ENCODE assay signal across 8 mouse cellular contexts in genomic region chr2:164485681-164486257, GRCm38 (mm10). TPM values are rescaled to one million over a fixed set of nuclear protein-coding genes. Genes with fewer than 3 reads are reported as not detected.
DNase-seq lines count a peak whose midpoint lies in the region; ATAC-seq lines count a peak whose summit lies in the region.

TSS of gene Dbndd2 (plus strand) at chr2:164486106.

- DNase-seq in CD4-positive helper T cell, adult 2 months (ENCODE audit: low read depth, low spot score) = peak; percentile 12
- peak; percentile 74 for DNase-seq in Muller cell, postnatal 12 days (ENCODE audit: inconsistent ontology term)
- DNase-seq in heart, postnatal 36 days = peak; percentile 59 to 65
- DNase-seq in layer of hippocampus, postnatal 14 days (ENCODE audit: low spot score in 2 of 2) = no peak
- peak; percentile 66 for DNase-seq in lung, postnatal 36 days
- no peak for DNase-seq in cerebellum, adult 9-11 months

- peak; percentile 53 for ATAC-seq in forebrain, embryonic 16.5 days
- no peak for ATAC-seq in stomach, embryonic 16.5 days (ENCODE audit: insufficient read depth, low FRiP score)

- intact Hi-C loops in heart, postnatal 36 days (cut with DNase I) = loop anchor here (1.0 kb wide), 2 partner anchors 24 to 28 kb away; no protein-coding TSS in a partner anchor

- no peaks in the 10 kb centered on the region for H3K9me3 ChIP-seq in forebrain, embryonic 16.5 days (ENCODE audit: control insufficient read depth, low read length)
- no peaks in the 10 kb centered on the region for H3K9me3 ChIP-seq in stomach, embryonic 16.5 days (replicated peaks; ENCODE audit: control insufficient read depth, low read length)

- H3K4me3 ChIP-seq in forebrain, embryonic 16.5 days (replicated peaks; ENCODE audit: low read length) = peak within 1 kb of the TSS; percentile 74
- peak within 1 kb of the TSS; percentile 77 for H3K4me3 ChIP-seq in stomach, embryonic 16.5 days (replicated peaks; ENCODE audit: low read length)

- WGBS in forebrain, embryonic 16.5 days = 1% methylated on average over 26 of the region's 26 CpGs
- WGBS in stomach, embryonic 16.5 days = 3% methylated on average over 26 of the region's 26 CpGs

- H3K9ac ChIP-seq in forebrain, embryonic 16.5 days (replicated peaks; ENCODE audit: low read depth, low read length) = peak within 1 kb of the TSS; percentile 67
- peak within 1 kb of the TSS; percentile 81 for H3K9ac ChIP-seq in stomach, embryonic 16.5 days (ENCODE audit: low read length)

- H3K27ac ChIP-seq in forebrain, embryonic 16.5 days (ENCODE audit: low read length) = no peak within 1 kb of the TSS
- H3K27ac ChIP-seq in stomach, embryonic 16.5 days (ENCODE audit: low read length) = no peak within 1 kb of the TSS

- peaks cover 2% of the 10 kb centered on the region; the same call in 1 of the 2 replicates for H3K27me3 ChIP-seq in forebrain, embryonic 16.5 days (replicated peaks; ENCODE audit: control insufficient read depth, insufficient read depth, low read length)
- H3K27me3 ChIP-seq in stomach, embryonic 16.5 days (ENCODE audit: control insufficient read depth, insufficient read depth, low read length) = no peaks in the 10 kb centered on the region

- H3K4me2 ChIP-seq in forebrain, embryonic 16.5 days (ENCODE audit: low read length) = peak within 1 kb of the TSS; percentile 99
- H3K4me2 ChIP-seq in stomach, embryonic 16.5 days (ENCODE audit: low read depth, low read length) = peak within 1 kb of the TSS; percentile 97

- peaks cover 16% of the 10 kb centered on the region for H3K4me1 ChIP-seq in forebrain, embryonic 16.5 days (replicated peaks; ENCODE audit: control insufficient read depth, insufficient read depth, low read length)
- H3K4me1 ChIP-seq in stomach, embryonic 16.5 days (ENCODE audit: control insufficient read depth, insufficient read depth, low read length) = peaks cover 9% of the 10 kb centered on the region

- peaks cover 5% of the 10 kb centered on the region; the same call in 1 of the 2 replicates for H3K36me3 ChIP-seq in forebrain, embryonic 16.5 days (ENCODE audit: control insufficient read depth, insufficient read depth)
- no peaks in the 10 kb centered on the region for H3K36me3 ChIP-seq in stomach, embryonic 16.5 days (ENCODE audit: control insufficient read depth, insufficient read depth, low read length)

RNA-seq across cellular contexts. Expression of gene Dbndd2, which starts in this region (rescaled TPM):
- 5.3 and 9.2 TPM in 2 replicates for polyA plus RNA-seq in forebrain, embryonic 16.5 days (2015; fragmentation: Nextera tagmentation; extraction: Ambion mirVana)
- total RNA-seq in heart, postnatal 36 days (2021) = 10 to 100 TPM; 14.3 to 15.8 TPM
- total RNA-seq in layer of hippocampus, postnatal 14 days (2021) = 10 to 100 TPM; 87.6 to 88.0 TPM
- polyA plus RNA-seq in stomach, embryonic 16.5 days (2015; fragmentation: Nextera tagmentation; extraction: Ambion mirVana) = 12.1 and 21.3 TPM in 2 replicates

Comparison
In these comparisons a context has a peak if more than half of its experiments do, and no peak if none do; other contexts are left out.
1. RNA of gene Dbndd2 (total RNA-seq): 87.6 to 88.0 TPM in layer of hippocampus, postnatal 14 days; 14.3 to 15.8 TPM in heart, postnatal 36 days; every median in the first group is over 4 times any median in the second.
2. DNase-seq: peak in CD4-positive helper T cell, adult 2 months (single experiment), Muller cell, postnatal 12 days (single experiment), heart, postnatal 36 days (2 of 2) and lung, postnatal 36 days (single experiment); none in layer of hippocampus, postnatal 14 days (0 of 2) and cerebellum, adult 9-11 months (single experiment).